8 mouse cellular contexts compared by ENCODE assay signal in the genomic region with DNA sequence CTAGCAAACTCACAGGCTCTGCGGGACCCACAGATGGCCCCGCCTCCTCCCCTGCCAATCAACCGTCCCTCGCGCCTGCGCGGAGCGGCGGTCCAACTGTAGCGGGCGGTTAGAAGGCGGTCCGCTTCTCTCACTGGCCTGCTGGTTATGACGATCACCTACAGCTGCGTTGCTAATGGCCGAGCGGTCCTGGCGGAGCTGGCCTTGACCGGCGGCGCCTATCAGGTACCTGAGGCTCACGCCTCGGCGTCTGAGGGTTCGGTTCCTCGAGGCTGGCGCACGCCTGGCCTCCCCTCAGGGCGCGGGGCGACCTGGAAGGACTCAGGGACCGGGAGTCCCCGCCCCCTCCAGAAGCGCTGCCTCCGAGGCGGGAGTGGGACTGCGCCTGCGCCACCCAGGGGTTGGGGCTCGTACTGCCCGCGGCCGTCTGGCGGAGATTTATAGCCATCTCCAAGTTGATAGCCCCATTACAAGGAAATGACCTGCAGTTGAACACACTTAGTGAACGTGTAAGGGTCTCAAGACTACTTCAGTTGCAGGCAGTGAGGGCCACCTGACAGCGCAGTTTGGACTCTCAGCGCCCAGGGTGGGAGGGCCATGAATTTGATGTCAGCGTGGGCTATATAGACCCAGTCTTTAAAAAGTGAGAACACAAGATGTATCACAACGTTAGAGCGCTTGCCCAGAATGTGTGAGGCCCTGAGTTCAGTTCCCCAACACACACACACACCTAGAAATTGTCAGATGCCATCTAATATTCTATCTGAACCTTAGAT. TPM values are rescaled to one million over a fixed set of nuclear protein-coding genes. Genes with fewer than 3 reads are reported as not detected.
DNase-seq lines count a peak whose midpoint lies in the region; ATAC-seq and TF ChIP-seq lines count a peak whose summit lies in the region.

A gene (plus strand): TSS at position 74 of the 776 bp plus-strand sequence.

- peak; percentile 77 for TF ChIP-seq CTCF in heart, adult 2 months (IDR thresholded peaks at IDR 0.05)

- peak; percentile 52; the same call in 1 of the 2 replicates for TF ChIP-seq POLR2A in heart, adult 2 months (IDR thresholded peaks at IDR 0.05; ENCODE audit: insufficient read depth, low read depth, low read length)

- intact Hi-C loops in heart, adult 2 months (cut with DNase I) = loop anchor here (5.0 kb wide), 1 partner anchor 71 kb away; a partner anchor contains a TSS
- intact Hi-C loops in left cerebral cortex, postnatal 4 days (cut with DNase I) = no loop called here

- H3K27ac ChIP-seq in embryonic facial prominence, embryonic 14.5 days (replicated peaks; ENCODE audit: low read depth, low read length) = peak within 1 kb of the TSS; percentile 89
- peak within 1 kb of the TSS; percentile 89 for H3K27ac ChIP-seq in heart, adult 2 months
- H3K27ac ChIP-seq in midbrain, embryonic 11.5 days (ENCODE audit: low read depth, low read length) = peak within 1 kb of the TSS; percentile 77

- no peaks in the 10 kb centered on the region for H3K9me3 ChIP-seq in embryonic facial prominence, embryonic 14.5 days (ENCODE audit: control insufficient read depth, low read length)
- H3K9me3 ChIP-seq in midbrain, embryonic 11.5 days (ENCODE audit: control insufficient read depth, low read length) = no peaks in the 10 kb centered on the region

- no peak for TF ChIP-seq EP300 in heart, adult 2 months (IDR thresholded peaks at IDR 0.05; ENCODE audit: insufficient read depth, low read depth, low read length)

- peak within 1 kb of the TSS; percentile 69 for H3K9ac ChIP-seq in embryonic facial prominence, embryonic 14.5 days (ENCODE audit: low read depth, low read length)
- peak within 1 kb of the TSS; percentile 68 for H3K9ac ChIP-seq in heart, adult 2 months (ENCODE audit: low read depth, low read length)
- peak within 1 kb of the TSS; percentile 78 for H3K9ac ChIP-seq in midbrain, embryonic 11.5 days (ENCODE audit: low read length)

- H3K36me3 ChIP-seq in embryonic facial prominence, embryonic 14.5 days (ENCODE audit: control insufficient read depth, insufficient read depth, low read length) = no peaks in the 10 kb centered on the region
- H3K36me3 ChIP-seq in heart, adult 2 months (ENCODE audit: control insufficient read depth, insufficient read depth, low read length) = no peaks in the 10 kb centered on the region
- H3K36me3 ChIP-seq in midbrain, embryonic 11.5 days (ENCODE audit: control insufficient read depth, insufficient read depth, low read length) = no peaks in the 10 kb centered on the region

- no peaks in the 10 kb centered on the region for H3K4me1 ChIP-seq in embryonic facial prominence, embryonic 14.5 days (ENCODE audit: control insufficient read depth, insufficient read depth, low read length)
- peaks cover 1% of the 10 kb centered on the region; the same call in 1 of the 2 replicates for H3K4me1 ChIP-seq in heart, adult 2 months (ENCODE audit: control insufficient read depth, insufficient read depth, low read length)
- 0 out of 2 replicates have a peak, but pooled peaks cover 2% of the 10 kb centered on the region for H3K4me1 ChIP-seq in midbrain, embryonic 11.5 days (ENCODE audit: control insufficient read depth, insufficient read depth, low read length)

- H3K4me2 ChIP-seq in embryonic facial prominence, embryonic 14.5 days (ENCODE audit: low read depth, low read length) = peak within 1 kb of the TSS; percentile 60
- H3K4me2 ChIP-seq in midbrain, embryonic 11.5 days = peak within 1 kb of the TSS; percentile 49

- H3K79me2 ChIP-seq in heart, adult 2 months (replicated peaks; ENCODE audit: control insufficient read depth, insufficient read depth, low read length) = no peaks in the 10 kb centered on the region

- H3K4me3 ChIP-seq in embryonic facial prominence, embryonic 14.5 days (ENCODE audit: low read depth, low read length) = peak within 1 kb of the TSS; percentile 56
- H3K4me3 ChIP-seq in heart, adult 2 months = peak within 1 kb of the TSS; percentile 61
- peak within 1 kb of the TSS; percentile 58 for H3K4me3 ChIP-seq in midbrain, embryonic 11.5 days (ENCODE audit: low read depth, low read length)

- H3K27me3 ChIP-seq in embryonic facial prominence, embryonic 14.5 days (replicated peaks; ENCODE audit: control insufficient read depth, insufficient read depth, low read length) = no peaks in the 10 kb centered on the region
- no peaks in the 10 kb centered on the region for H3K27me3 ChIP-seq in heart, adult 2 months (ENCODE audit: control insufficient read depth, insufficient read depth, low read length)
- no peaks in the 10 kb centered on the region for H3K27me3 ChIP-seq in midbrain, embryonic 11.5 days (ENCODE audit: control insufficient read depth, insufficient read depth, low read length)

- DNase-seq in brain, adult 2 months (ENCODE audit: low read depth, low spot score) = peak; percentile 96
- DNase-seq in embryonic facial prominence, embryonic 14.5 days (ENCODE audit: low spot score) = peak; percentile 98
- DNase-seq in heart, adult 2 months = peak; percentile 96 to 97
- DNase-seq in kidney, adult 18-20 months = peak; percentile 94
- peak; percentile 96 for DNase-seq in left cerebral cortex, postnatal 4 days
- DNase-seq in midbrain, embryonic 11.5 days (ENCODE audit: low spot score, missing footprints) = peak; percentile 100
- peak; percentile 95 for DNase-seq in right cerebral cortex, postnatal 4 days
- DNase-seq in urinary bladder, postnatal 4 days (ENCODE audit: low spot score in 2 of 2) = peak; percentile 95 to 96

- WGBS in embryonic facial prominence, embryonic 14.5 days = 17% methylated on average over 36 of the region's 49 CpGs
- 4% methylated on average over 49 of the region's 49 CpGs for WGBS in heart, adult 2 months
- 7% methylated on average over 49 of the region's 49 CpGs for WGBS in midbrain, embryonic 11.5 days

- peak; percentile 99 for ATAC-seq in embryonic facial prominence, embryonic 14.5 days (ENCODE audit: low read depth)
- peak; percentile 100 for ATAC-seq in midbrain, embryonic 11.5 days (ENCODE audit: low FRiP score)

RNA-seq across cellular contexts. Expression of the gene that starts here (rescaled TPM):
- polyA plus RNA-seq in embryonic facial prominence, embryonic 14.5 days (2014; fragmentation: Nextera tagmentation; extraction: Ambion mirVana) = not detected in 2 replicates
- under 1 TPM in 1 of 2 experiments, not detected in 1; 0.36 TPM for total RNA-seq in heart, adult 2 months (2021)
- polyA plus RNA-seq in heart, adult 2 months (2012; rRNA removed) = not detected in 2 replicates
- total RNA-seq in left cerebral cortex, postnatal 4 days (2021) = not detected
- polyA plus RNA-seq in midbrain, embryonic 11.5 days (2014; fragmentation: Nextera tagmentation; extraction: Ambion mirVana) = not detected in 2 replicates

Comparison
In these comparisons a context has a peak if more than half of its experiments do, and no peak if none do; other contexts are left out.
1. Peak in every context shown above with its lines: DNase-seq, ATAC-seq, H3K4me3 ChIP-seq and H3K27ac ChIP-seq.
2. Peak in DNase-seq, ATAC-seq, H3K4me3 ChIP-seq, H3K27ac ChIP-seq, H3K9ac ChIP-seq and H3K4me2 ChIP-seq in embryonic facial prominence, embryonic 14.5 days; RNA of the gene not detected or under 1 TPM.
3. Peak in DNase-seq, H3K4me3 ChIP-seq, H3K27ac ChIP-seq and H3K9ac ChIP-seq in heart, adult 2 months; RNA of the gene not detected or under 1 TPM.
4. Peak in DNase-seq in left cerebral cortex, postnatal 4 days; RNA of the gene not detected or under 1 TPM.
5. Peak in DNase-seq, ATAC-seq, H3K4me3 ChIP-seq, H3K27ac ChIP-seq, H3K9ac ChIP-seq and H3K4me2 ChIP-seq in midbrain, embryonic 11.5 days; RNA of the gene not detected or under 1 TPM.